Mouse (Mus musculus) myocyte (in vitro differentiated cells): ENCODE results near the gene Dtnb. TPM values are rescaled to one million over a fixed set of nuclear protein-coding genes. Genes with fewer than 3 reads are reported as not detected.

ENCODE experiments used
- H3K27me3 ChIP-seq: one replicate; pipeline ENCODE4 v1.6.1; 2011; ENCODE audit not compliant: control insufficient read depth, insufficient read depth, insufficient read length
- H3K36me3 ChIP-seq: one replicate; pipeline ENCODE4 v1.6.1; 2011; ENCODE audit not compliant: control insufficient read depth, insufficient read depth
- H3K4me2 ChIP-seq: one replicate; pipeline ENCODE4 v1.6.1; 2011; ENCODE audit warnings: low read depth, control low read depth
- H3K4me3 ChIP-seq: one replicate; pipeline ENCODE4 v1.5.1; 2011; ENCODE audit warnings: mild to moderate bottlenecking, control low read depth, moderate library complexity
- H3K79me2 ChIP-seq: one replicate; pipeline ENCODE4 v1.6.1; 2011; ENCODE audit not compliant: control insufficient read depth, insufficient read depth
- H3ac ChIP-seq: one replicate; pipeline ENCODE4 v1.6.1; 2011; ENCODE audit not compliant: control insufficient read depth, insufficient read length
- CEBPB ChIP-seq: IDR thresholded peaks from 2 replicates; pipeline ENCODE4 v1.6.1; 2011; ENCODE audit warnings: mild to moderate bottlenecking, moderate library complexity; ENCODE audit not compliant: poor library complexity, insufficient read depth, severe bottlenecking
- E2F4 ChIP-seq: IDR thresholded peaks from one replicate; pipeline ENCODE4 v1.6.1; 2011; ENCODE audit warnings: mild to moderate bottlenecking, control low read depth, moderate library complexity; ENCODE audit not compliant: insufficient read depth
- MAX ChIP-seq: IDR thresholded peaks from one replicate; pipeline ENCODE4 v1.6.1; 2011; ENCODE audit warnings: low read depth, mild to moderate bottlenecking, control low read depth
- MYOD1 ChIP-seq, 3 experiments: IDR thresholded peaks; one replicate each; pipeline ENCODE4 v1.6.1; 2011; ENCODE audit warnings: control low read depth in 2 of 3, low read depth in 2 of 3, mild to moderate bottlenecking in 2 of 3, moderate library complexity in 1 of 3; ENCODE audit not compliant: insufficient read length in 2 of 3, control insufficient read depth in 1 of 3
- MYOG ChIP-seq, 3 experiments: IDR thresholded peaks; one replicate each; pipeline ENCODE4 v1.6.1; 2011; ENCODE audit warnings: control low read depth in 2 of 3, low read depth in 2 of 3, mild to moderate bottlenecking in 2 of 3; ENCODE audit not compliant: insufficient read length in 2 of 3, control insufficient read depth in 1 of 3, insufficient read depth in 1 of 3
- POLR2A ChIP-seq: IDR thresholded peaks from one replicate; pipeline ENCODE4 v1.6.1; 2011; ENCODE audit warnings: low read depth, mild to moderate bottlenecking, control low read depth, moderate library complexity; ENCODE audit not compliant: insufficient read length
- POLR2AphosphoS2 ChIP-seq: IDR thresholded peaks from one replicate; pipeline ENCODE4 v1.6.1; 2011; ENCODE audit warnings: low read depth, control low read depth; ENCODE audit not compliant: insufficient read length
- REST ChIP-seq: IDR thresholded peaks from one replicate; pipeline ENCODE4 v1.6.1; 2011; ENCODE audit warnings: mild to moderate bottlenecking, control low read depth, moderate library complexity; ENCODE audit not compliant: insufficient read depth, insufficient read length
- SRF ChIP-seq: IDR thresholded peaks from one replicate; pipeline ENCODE4 v1.6.1; 2011; ENCODE audit warnings: low read depth; ENCODE audit not compliant: control insufficient read depth, insufficient read length
- TCF12 ChIP-seq: IDR thresholded peaks from one replicate; pipeline ENCODE4 v1.6.1; 2011; ENCODE audit warnings: mild to moderate bottlenecking, control low read depth; ENCODE audit not compliant: poor library complexity, insufficient read depth, severe bottlenecking
- TCF3 ChIP-seq: IDR thresholded peaks from one replicate; pipeline ENCODE4 v1.6.1; 2011; ENCODE audit warnings: low read depth, control low read depth; ENCODE audit not compliant: insufficient read length
- USF1 ChIP-seq: IDR thresholded peaks from one replicate; pipeline ENCODE4 v1.6.1; 2011; ENCODE audit warnings: low read depth, mild to moderate bottlenecking, control low read depth, moderate library complexity
- polyA plus RNA-seq: library from polyadenylated mRNA; unstranded; fragments of >200 nt; fragmentation: generic; extraction: Trizol; gene quantifications from one replicate; pipeline ENCODE4 v1.2.1, GENCODE M21; 2012; ENCODE audit warnings: missing spikeins

Dtnb gene
- polyA plus RNA-seq, 1 experiment = 5.5 TPM

GRCm38 (mm10) chr12:3767360-3767759 lies 195.2 kb downstream of the Dtnb start:
- Histone ChIP-seq H3ac (no peak overlapping the region), H3K4me3 (no peak overlapping the region), H3K4me2 (no peak overlapping the region), H3K27me3 (no peaks in the 10 kb centered on the region), H3K36me3 (no peaks in the 10 kb centered on the region), H3K79me2 (no peaks in the 10 kb centered on the region)
- no peak for TF ChIP-seq E2F4
- no peak for TF ChIP-seq TCF3
- no peak for TF ChIP-seq MAX
- no peak for TF ChIP-seq MYOG (IDR thresholded peaks at IDR 0.05; ENCODE audit: control insufficient read depth in 1 of 3, insufficient read depth in 1 of 3, insufficient read length in 2 of 3, low read depth in 2 of 3)

DNA sequence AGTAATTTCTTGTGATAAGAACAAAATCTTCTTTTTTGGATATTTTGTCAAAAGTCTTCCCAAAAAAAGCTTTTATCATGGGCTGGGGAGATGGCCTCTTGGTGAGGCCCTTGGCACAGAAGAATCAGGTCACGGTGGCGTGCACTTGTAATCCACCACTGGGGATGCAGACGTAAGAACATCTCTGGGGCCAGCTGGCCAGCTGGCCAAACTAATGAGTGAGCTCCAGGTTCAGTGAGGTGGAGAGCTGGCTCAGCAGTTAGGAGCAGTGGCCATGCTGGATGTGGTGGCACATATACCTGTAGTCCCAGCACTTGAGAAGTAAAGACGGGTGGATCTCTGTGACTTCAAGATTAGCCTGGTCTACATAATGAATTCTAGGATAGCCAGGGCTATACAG lies 196.2 kb downstream of the Dtnb start:
- H3K4me2 ChIP-seq = no peak overlapping the region
- no peak overlapping the region for H3ac ChIP-seq
- no peaks in the 10 kb centered on the region for H3K36me3 ChIP-seq
- H3K79me2 ChIP-seq = no peaks in the 10 kb centered on the region
- no peaks in the 10 kb centered on the region for H3K27me3 ChIP-seq
- TF ChIP-seq POLR2AphosphoS2 = no peak
- TF ChIP-seq MAX = no peak
- no peak for TF ChIP-seq REST
- no peak for TF ChIP-seq TCF3
- no peak for TF ChIP-seq SRF
- TF ChIP-seq MYOD1 (IDR thresholded peaks at IDR 0.05; ENCODE audit: control insufficient read depth in 1 of 3, insufficient read length in 2 of 3, low read depth in 2 of 3) = no peak
- TF ChIP-seq USF1 = no peak
- no peak for TF ChIP-seq CEBPB
- no peak overlapping the region for H3K4me3 ChIP-seq

- Histone ChIP-seq H3K4me2 (no peak overlapping the region), H3K79me2 (no peaks in the 10 kb centered on the region), H3ac (no peak overlapping the region), H3K4me3 (no peak overlapping the region), H3K36me3 (no peaks in the 10 kb centered on the region), H3K27me3 (no peaks in the 10 kb centered on the region)
- TF ChIP-seq USF1 (no peak), TCF3 (no peak), TCF12 (no peak), E2F4 (no peak), MYOG (IDR thresholded peaks at IDR 0.05; ENCODE audit: control insufficient read depth in 1 of 3, insufficient read depth in 1 of 3, insufficient read length in 2 of 3, low read depth in 2 of 3) (no peak)
These were observed 198.4 kb downstream of the Dtnb start for GRCm38 (mm10) chr12:3770546-3770945.

- no peaks in the 10 kb centered on the region for H3K36me3 ChIP-seq
- H3K4me3 ChIP-seq = no peak overlapping the region
- no peaks in the 10 kb centered on the region for H3K79me2 ChIP-seq
- no peak overlapping the region for H3ac ChIP-seq
- TF ChIP-seq MYOD1 (IDR thresholded peaks at IDR 0.05; ENCODE audit: control insufficient read depth in 1 of 3, insufficient read length in 2 of 3, low read depth in 2 of 3) (no peak), TCF3 (no peak), CEBPB (no peak), POLR2A (no peak), POLR2AphosphoS2 (no peak), MAX (no peak), TCF12 (no peak), USF1 (no peak), MYOG (IDR thresholded peaks at IDR 0.05; ENCODE audit: control insufficient read depth in 1 of 3, insufficient read depth in 1 of 3, insufficient read length in 2 of 3, low read depth in 2 of 3) (no peak), REST (no peak), E2F4 (no peak), SRF (no peak)
- H3K27me3 ChIP-seq = no peaks in the 10 kb centered on the region
- H3K4me2 ChIP-seq = no peak overlapping the region
These were observed 198.9 kb downstream of the Dtnb start for GRCm38 (mm10) chr12:3771080-3771479.

GRCm38 (mm10) chr12:3773643-3774042 lies 201.5 kb downstream of the Dtnb start:
- H3K4me3 ChIP-seq = no peak overlapping the region
- H3ac ChIP-seq = no peak overlapping the region
- no peaks in the 10 kb centered on the region for H3K36me3 ChIP-seq
- TF ChIP-seq REST = no peak
- TF ChIP-seq MAX = no peak
- TF ChIP-seq SRF = no peak
- TF ChIP-seq POLR2A = no peak
- no peak for TF ChIP-seq E2F4
- TF ChIP-seq USF1 = no peak
- no peak for TF ChIP-seq MYOD1 (IDR thresholded peaks at IDR 0.05; ENCODE audit: control insufficient read depth in 1 of 3, insufficient read length in 2 of 3, low read depth in 2 of 3)
- no peak for TF ChIP-seq CEBPB
- TF ChIP-seq TCF12 = no peak
- no peak for TF ChIP-seq TCF3
- no peak for TF ChIP-seq POLR2AphosphoS2
- no peak for TF ChIP-seq MYOG (IDR thresholded peaks at IDR 0.05; ENCODE audit: control insufficient read depth in 1 of 3, insufficient read depth in 1 of 3, insufficient read length in 2 of 3, low read depth in 2 of 3)
- no peak overlapping the region for H3K4me2 ChIP-seq
- no peaks in the 10 kb centered on the region for H3K27me3 ChIP-seq
- no peaks in the 10 kb centered on the region for H3K79me2 ChIP-seq
